Mouse (Mus musculus): ENCODE measurements around the gene Tox2. TPM values are rescaled to one million over a fixed set of nuclear protein-coding genes. Genes with fewer than 3 reads are reported as not detected.

Gene Tox2
- total RNA-seq, 2 experiments from 2014 or later = 8.0 to 9.5 TPM

GRCm38 (mm10) chr2:163252645-163253044 is 49.7 kb downstream of the Tox2 start:
- no peak for DNase-seq (ENCODE audit: low spot score in 2 of 2)

- no peak for DNase-seq (ENCODE audit: low spot score in 2 of 2)
Measured at GRCm38 (mm10) chr2:163253248-163254099, 50.5 kb downstream of the Tox2 start.

GRCm38 (mm10) chr2:163254228-163254627 is 51.3 kb downstream of the Tox2 start:
- DNase-seq (ENCODE audit: low spot score in 2 of 2) = no peak

DNA sequence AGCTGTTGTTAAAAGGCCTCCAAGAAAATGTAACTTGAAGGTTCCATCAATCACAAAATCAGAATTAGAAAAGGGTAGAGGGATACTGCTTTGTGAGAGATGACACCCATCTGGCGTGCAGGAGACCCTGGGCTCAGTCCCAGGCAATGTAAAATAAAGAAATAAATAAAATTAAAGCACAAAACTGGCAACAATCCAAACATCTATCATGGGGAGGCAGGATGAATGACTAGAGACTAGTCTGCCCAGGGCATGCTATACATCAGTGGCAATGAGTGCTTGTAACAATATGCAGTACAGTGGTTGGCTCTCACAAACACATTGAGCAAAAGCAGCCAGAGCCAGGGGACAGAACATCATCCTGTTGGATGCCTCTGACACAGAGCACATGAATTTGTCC is 53.8 kb downstream of the Tox2 start:
- DNase-seq (ENCODE audit: low spot score in 2 of 2) = no peak

GRCm38 (mm10) chr2:163261362-163262054 is 58.6 kb downstream of the Tox2 start:
- no peak for DNase-seq (ENCODE audit: low spot score in 2 of 2)

DNA sequence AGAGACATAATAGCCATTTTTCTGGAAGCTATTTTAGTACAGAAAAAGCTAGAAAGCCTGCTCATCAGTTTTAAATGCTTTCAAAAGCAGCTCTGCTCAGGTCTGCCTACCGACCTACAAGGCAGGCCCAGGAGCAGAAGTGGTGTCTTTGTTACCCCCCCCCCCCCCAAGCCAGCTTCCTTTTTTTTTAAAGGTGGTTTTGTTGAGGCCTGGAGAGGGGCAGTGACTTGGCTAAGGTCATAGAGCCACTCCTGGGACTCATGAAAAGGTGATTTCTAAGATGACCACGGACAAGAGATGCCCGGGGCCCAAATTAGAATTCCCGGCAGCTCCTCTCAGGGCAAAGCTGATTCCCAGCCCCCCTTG is 59.1 kb downstream of the Tox2 start:
- DNase-seq (ENCODE audit: low spot score in 2 of 2) = no peak

DNA sequence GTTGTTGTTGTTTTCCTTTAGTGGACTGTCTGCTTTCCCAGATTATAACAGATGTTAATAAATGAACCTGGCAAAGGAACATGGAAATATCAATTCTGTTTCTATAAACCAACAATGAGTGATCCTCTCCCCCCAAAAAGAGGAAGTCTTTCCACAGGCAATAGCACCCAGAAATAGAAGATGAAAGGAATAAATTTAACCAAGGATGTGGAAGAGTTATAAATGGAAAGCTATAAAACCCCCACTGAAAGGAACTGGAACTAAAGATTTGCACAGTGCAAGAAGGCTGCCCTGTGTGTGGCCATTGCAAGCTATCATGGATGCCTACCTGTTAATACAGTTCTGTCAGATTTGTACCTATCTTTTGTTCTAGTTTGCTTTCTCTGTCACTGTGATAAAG is 64.2 kb downstream of the Tox2 start:
- DNase-seq (ENCODE audit: low spot score in 2 of 2) = no peak

- DNase-seq (ENCODE audit: low spot score in 2 of 2) = no peak
Measured at GRCm38 (mm10) chr2:163271581-163272492, 68.9 kb downstream of the Tox2 start.

GRCm38 (mm10) chr2:163273815-163274214 is 70.9 kb downstream of the Tox2 start:
- DNase-seq (ENCODE audit: low spot score in 2 of 2) = no peak

DNA sequence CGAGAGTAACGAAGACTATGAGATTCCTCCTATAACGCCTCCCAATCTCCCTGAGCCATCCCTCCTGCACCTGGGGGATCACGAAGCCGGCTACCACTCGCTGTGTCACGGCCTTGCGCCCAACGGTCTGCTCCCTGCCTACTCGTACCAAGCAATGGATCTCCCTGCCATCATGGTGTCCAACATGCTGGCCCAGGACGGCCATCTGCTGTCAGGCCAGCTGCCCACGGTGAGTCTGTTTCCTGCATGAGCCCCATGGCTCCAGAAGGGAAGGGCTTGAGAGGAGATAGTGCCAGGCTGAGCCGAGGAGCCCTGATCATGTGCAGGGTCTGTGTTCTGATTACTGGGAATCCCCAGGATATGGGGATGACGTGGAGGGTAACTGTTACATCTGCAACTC is 73.1 kb downstream of the Tox2 start:
- no peak for DNase-seq (ENCODE audit: low spot score in 2 of 2)

GRCm38 (mm10) chr2:163277979-163278378 is 75.1 kb downstream of the Tox2 start:
- DNase-seq (ENCODE audit: low spot score in 2 of 2) = no peak

GRCm38 (mm10) chr2:163280636-163281322 is 77.9 kb downstream of the Tox2 start:
- DNase-seq (ENCODE audit: low spot score in 2 of 2) = no peak

DNA sequence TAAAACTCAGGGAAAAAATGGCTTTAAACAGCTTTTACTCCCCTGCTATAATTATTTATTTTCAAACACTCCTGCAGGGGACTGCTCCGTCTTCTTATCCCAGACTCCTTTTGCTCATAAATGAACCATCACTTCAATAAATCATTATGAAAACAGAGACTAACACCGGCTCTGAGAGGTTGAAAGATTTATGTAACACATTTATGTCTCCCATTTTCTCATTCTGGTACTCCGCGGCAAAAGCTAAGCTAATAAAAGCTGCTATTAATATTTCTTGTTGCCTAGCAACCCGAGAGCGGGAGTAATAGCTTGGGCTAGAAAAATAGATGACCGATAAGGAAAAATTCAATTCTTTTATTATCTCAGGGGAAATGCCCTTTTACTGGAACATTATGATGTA is 81.9 kb downstream of the Tox2 start:
- no peak for DNase-seq (ENCODE audit: low spot score in 2 of 2)

DNA sequence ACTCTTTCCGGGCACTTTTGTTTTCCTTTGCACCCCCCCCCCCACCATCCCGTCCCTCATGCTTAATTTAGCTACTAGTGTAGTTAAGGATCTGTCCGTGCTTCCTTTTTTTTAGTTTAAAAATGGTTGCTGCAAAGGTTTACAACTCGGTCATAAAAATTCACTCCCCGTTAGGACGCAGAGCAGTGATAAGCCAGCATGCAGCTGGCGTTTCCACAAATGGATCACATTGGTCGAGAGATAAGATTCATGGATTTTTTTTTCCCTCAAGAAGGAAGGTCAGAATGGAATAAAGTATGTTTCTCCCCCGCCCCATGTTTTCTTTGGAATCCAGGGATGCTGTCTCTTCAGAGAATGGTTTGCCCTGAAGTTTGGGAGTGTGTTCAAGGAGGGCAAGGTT is 82.4 kb downstream of the Tox2 start:
- DNase-seq (ENCODE audit: low spot score in 2 of 2) = no peak

DNA sequence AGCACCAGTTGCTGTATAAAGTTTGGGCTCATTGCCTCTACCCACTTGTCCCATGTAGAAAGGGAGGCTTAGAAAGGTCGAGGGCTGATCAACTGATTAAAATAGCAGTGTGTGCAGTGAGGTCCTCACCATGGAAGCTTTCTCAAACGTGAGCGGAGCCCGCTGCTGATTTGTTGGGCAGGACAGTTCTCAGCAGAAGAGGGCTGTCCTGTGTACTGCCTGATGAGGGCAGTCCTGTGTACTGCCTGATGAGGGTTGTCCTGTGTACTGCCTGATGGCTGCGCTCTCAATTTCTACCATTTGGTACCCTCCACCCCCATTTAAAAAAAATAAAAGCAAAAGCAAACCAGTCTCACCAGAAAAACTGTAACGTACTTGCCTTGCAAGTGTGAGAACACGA is 82.8 kb downstream of the Tox2 start:
- no peak for DNase-seq (ENCODE audit: low spot score in 2 of 2)

DNA sequence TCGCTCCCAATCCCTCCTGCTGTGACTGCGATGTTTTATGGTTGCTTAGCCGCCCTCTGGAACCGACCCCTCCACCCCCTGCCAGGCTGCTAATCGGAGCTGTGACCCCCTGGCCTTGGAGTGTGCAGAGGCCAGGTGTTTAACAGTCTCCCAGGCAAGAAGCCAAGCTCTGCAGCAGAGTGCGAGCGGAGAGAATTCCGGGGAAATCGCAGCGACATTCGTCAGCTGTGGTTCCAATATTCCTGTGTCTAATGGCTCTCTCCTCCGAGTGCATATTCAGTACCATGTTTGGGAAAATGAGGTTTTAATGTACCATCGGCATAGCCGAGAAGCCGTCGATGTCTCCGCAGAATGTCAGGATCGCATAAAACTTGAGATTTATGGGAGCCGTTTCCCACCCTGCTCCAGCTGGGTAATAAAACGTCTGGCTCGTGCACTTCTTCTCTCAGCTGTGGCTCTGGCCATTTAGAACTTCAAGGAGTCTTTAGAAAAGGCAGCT is 86.0 kb downstream of the Tox2 start:
- DNase-seq (ENCODE audit: low spot score in 2 of 2) = no peak

DNA sequence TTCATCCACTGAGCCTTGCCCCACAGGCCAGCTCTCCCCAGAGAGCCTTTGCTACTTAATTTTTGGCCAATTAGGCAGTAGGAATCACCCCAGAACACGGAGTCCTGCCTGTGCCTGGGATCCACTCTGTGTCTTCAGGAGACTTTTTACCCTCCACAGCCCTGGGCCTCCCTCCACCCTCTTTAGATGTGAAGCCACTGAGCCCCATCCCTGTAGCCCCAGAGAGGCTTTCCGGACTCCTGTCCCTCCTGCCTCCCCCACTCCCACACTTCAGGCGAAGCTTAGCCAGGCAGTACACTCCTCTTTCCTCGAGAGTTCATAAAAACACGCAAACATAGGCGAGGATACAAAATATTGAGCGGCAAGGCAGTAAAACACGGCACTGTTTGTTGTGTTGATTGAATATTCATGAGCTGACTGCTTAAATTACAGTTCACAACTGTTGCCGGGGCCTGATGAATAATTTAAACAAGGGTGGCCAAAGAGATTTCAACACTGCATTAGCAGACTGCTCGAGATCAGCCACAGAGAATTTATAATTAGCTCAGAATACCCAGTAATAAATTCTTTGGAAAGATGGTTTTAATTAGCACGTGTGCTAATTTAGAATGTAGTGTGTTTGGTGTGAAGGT is 94.2 kb downstream of the Tox2 start:
- no peak for DNase-seq (ENCODE audit: low spot score in 2 of 2)

- no peak for DNase-seq (ENCODE audit: low spot score in 2 of 2)
Measured at GRCm38 (mm10) chr2:163300069-163301060, 97.4 kb downstream of the Tox2 start.

DNA sequence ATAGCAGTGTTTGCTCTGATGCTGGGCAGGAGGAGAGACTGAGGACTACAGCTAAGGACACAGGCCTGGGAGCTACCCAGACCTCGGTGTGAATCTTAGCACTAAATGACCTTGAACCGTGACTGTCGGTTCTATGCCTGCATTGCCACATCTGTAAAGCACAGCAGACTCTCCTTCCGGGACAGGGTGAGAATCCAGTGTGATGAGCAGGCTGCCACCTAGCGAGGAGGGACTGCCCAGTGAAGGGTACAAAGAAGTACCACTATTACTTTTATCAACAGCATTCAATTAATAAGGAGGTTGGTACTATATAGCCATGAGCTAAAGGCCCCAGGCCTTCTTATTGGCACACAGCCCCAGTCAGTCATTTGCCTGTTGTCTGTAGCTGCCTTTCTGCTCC is 98.7 kb downstream of the Tox2 start:
- DNase-seq (ENCODE audit: low spot score in 2 of 2) = no peak
